ENCODE assay signal across 22 mouse cellular contexts in the genomic region with DNA sequence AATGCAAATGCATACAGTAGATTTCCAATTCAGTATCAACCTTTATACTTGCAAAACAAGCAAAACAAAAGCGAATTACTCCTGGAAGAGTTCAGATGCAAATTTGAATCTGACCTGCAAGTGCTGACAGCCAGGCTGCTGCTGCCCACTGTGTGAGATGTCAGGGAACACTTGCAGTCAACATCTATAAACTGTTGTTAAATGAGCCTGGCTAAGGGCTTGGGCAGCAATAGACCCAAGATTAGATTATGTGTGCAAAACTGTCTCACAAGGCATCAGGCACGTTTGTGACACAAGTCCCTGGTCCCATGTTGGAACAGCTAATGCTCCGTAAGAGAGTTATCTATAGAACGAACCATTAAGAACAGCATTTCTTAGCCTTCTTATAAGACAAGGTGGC. TPM values are rescaled to one million over a fixed set of nuclear protein-coding genes. Genes with fewer than 3 reads are reported as not detected.
"Had no signal": no experiment of that assay in that cellular context is flagged by ENCODE, and none has a peak within 500 bp of the region (broad histone marks: within the 10 kb centered on the region; RNA-seq: fewer than 3 reads in every experiment).

No protein-coding gene starts in this region.

- H3K36me3 ChIP-seq: midbrain, embryonic 10.5 days; midbrain, embryonic 12.5 days; neural tube, embryonic 13.5 days; neural tube, embryonic 15.5 days had no signal

- H3K9me3 ChIP-seq: midbrain, embryonic 10.5 days; midbrain, embryonic 12.5 days; neural tube, embryonic 13.5 days; neural tube, embryonic 15.5 days had no signal

- H3K4me2 ChIP-seq: lung, embryonic 14.5 days; midbrain, embryonic 12.5 days; neural tube, embryonic 13.5 days; neural tube, embryonic 15.5 days had no signal

- H3K27ac ChIP-seq: midbrain, embryonic 10.5 days; midbrain, embryonic 12.5 days; neural tube, embryonic 13.5 days; neural tube, embryonic 15.5 days had no signal

- H3K4me1 ChIP-seq: midbrain, embryonic 10.5 days; midbrain, embryonic 12.5 days; neural tube, embryonic 13.5 days; neural tube, embryonic 15.5 days had no signal

- H3K9ac ChIP-seq: lung, embryonic 14.5 days; midbrain, embryonic 12.5 days; neural tube, embryonic 13.5 days; neural tube, embryonic 15.5 days had no signal

- DNase-seq: lung, adult 18-20 months; lung, embryonic 14.5 days; lung, postnatal 10 days; lung, postnatal 4 days; midbrain, embryonic 14.5 days; retina, postnatal 1 day; right cerebral cortex, adult 18-20 months; right cerebral cortex, postnatal 25 days; right cerebral cortex, postnatal 4 days; spleen, adult 18-20 months; thymus, adult 18-20 months; thymus, postnatal 14 days; thymus, postnatal 36 days had no signal

- H3K4me3 ChIP-seq: midbrain, embryonic 10.5 days; midbrain, embryonic 12.5 days; myocyte; neural tube, embryonic 13.5 days; neural tube, embryonic 15.5 days had no signal

- ATAC-seq: midbrain, embryonic 16.5 days had no signal

- H3K27me3 ChIP-seq: midbrain, embryonic 12.5 days; neural tube, embryonic 13.5 days; neural tube, embryonic 15.5 days had no signal

RNA-seq across cellular contexts. Expression of a gene that starts 0.4 kb away (rescaled TPM):
- total RNA-seq: megakaryocyte, adult 5-6 weeks had no signal
- polyA plus RNA-seq: myocyte; neural tube, embryonic 11.5 days; small intestine, adult 2 months had no signal
